Mouse (Mus musculus) embryonic facial prominence, embryonic 11.5 days (tissue): ENCODE measurements around the gene Tmem56. TPM values are rescaled to one million over a fixed set of nuclear protein-coding genes. Genes with fewer than 3 reads are reported as not detected.
A peak's percentile ranks its signal among the peaks of the same experiment; 100 is the strongest.

ENCODE experiments used
- ATAC-seq: fragments of 200-750 bp; cut with Nextera tagmentation; replicated peaks from 2 replicates; pipeline ENCODE4 v1.8.0; 2017; ENCODE audit warnings: low read depth; ENCODE audit not compliant: insufficient number of reproducible peaks, low FRiP score, low TSS enrichment
- DNase-seq: peaks from one replicate; pipeline ENCODE4 v3.0.0-alpha.2; 2015; ENCODE audit warnings: low spot score
- H3K27ac ChIP-seq: fragments of 300-500 bp; sonication (generic); replicated peaks from 2 replicates; pipeline ENCODE4 v1.5.1; 2014; ENCODE audit warnings: mild to moderate bottlenecking, low read depth, low read length, control low read depth
- H3K27me3 ChIP-seq: fragments of 300-500 bp; sonication (generic); 2 replicates; pipeline ENCODE4 v1.6.1; 2014; ENCODE audit warnings: mild to moderate bottlenecking, low read length, moderate library complexity, mixed read lengths; ENCODE audit not compliant: control insufficient read depth, insufficient read depth
- H3K36me3 ChIP-seq: fragments of 300-500 bp; sonication (generic); replicated peaks from 2 replicates; pipeline ENCODE4 v1.6.1; 2014; ENCODE audit warnings: low read depth, mild to moderate bottlenecking, low read length, moderate library complexity, mixed read lengths; ENCODE audit not compliant: control insufficient read depth, insufficient read depth
- H3K4me1 ChIP-seq: fragments of 300-500 bp; sonication (generic); 2 replicates; pipeline ENCODE4 v1.6.1; 2014; ENCODE audit warnings: low read length, mixed read lengths; ENCODE audit not compliant: control insufficient read depth, insufficient read depth
- H3K4me2 ChIP-seq: fragments of 300-500 bp; sonication (generic); 2 replicates; pipeline ENCODE4 v1.6.1; 2014; ENCODE audit warnings: low read depth, mild to moderate bottlenecking, control low read depth, low read length, moderate library complexity
- H3K4me3 ChIP-seq: fragments of 300-500 bp; sonication (generic); 2 replicates; pipeline ENCODE4 v1.5.1; 2014; ENCODE audit warnings: low read depth, low read length, control low read depth
- H3K9ac ChIP-seq: fragments of 300-500 bp; sonication (generic); replicated peaks from 2 replicates; pipeline ENCODE4 v1.6.1; 2014; ENCODE audit warnings: mild to moderate bottlenecking, control low read depth, low read length
- H3K9me3 ChIP-seq: fragments of 300-500 bp; sonication (generic); replicated peaks from 2 replicates; pipeline ENCODE4 v1.6.1; 2016; ENCODE audit warnings: mild to moderate bottlenecking, low read length, inconsistent platforms, mixed read lengths; ENCODE audit not compliant: control insufficient read depth
- WGBS: fragments of 180-500 bp; shearing (Covaris S2); extraction: QIAGEN DNeasy Blood & Tissue Kit; methylation state at CpG from one replicate; pipeline ENCODE4 v1.1.7; 2014; 5-methylcytosine and 5-hydroxymethylcytosine counted together
- polyA plus RNA-seq: library from polyadenylated mRNA; unstranded; fragments of >200 nt; fragmentation: Nextera tagmentation; extraction: Ambion mirVana; gene quantifications from 2 replicates; pipeline ENCODE4 v1.2.1, GENCODE M21; 2014

Gene Tmem56
- polyA plus RNA-seq, 1 experiment from 2014 or later, result 0.90 TPM

DNA sequence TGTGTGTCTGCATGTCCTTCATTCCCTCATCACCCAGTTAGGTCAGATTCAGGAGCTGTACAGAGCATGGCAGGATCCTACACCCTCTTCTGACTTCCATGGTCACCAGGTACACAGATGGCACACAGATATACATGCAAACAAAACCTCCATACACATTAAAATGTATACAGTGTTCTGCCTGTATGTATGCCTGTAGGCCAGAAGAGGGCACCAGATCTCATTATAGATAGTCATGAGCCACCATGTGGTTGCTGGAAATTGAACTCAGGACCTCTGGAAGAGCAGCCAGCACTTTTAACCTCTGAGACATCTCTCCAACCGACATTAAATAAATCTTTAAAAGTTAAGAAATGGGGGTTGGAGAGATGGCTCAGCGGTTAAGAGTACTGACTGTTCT lies 11.3 kb upstream of the Tmem56 start:
- no peak overlapping the region for H3K9ac ChIP-seq
- H3K27me3 ChIP-seq, result no peaks in the 10 kb centered on the region
- H3K27ac ChIP-seq, result no peak overlapping the region
- no peaks in the 10 kb centered on the region for H3K9me3 ChIP-seq
- DNase-seq, result no peak
- ATAC-seq, result no peak
- no peaks in the 10 kb centered on the region for H3K4me1 ChIP-seq
- 88% methylated on average over 2 of the region's 2 CpGs for WGBS
- no peak overlapping the region for H3K4me3 ChIP-seq
- H3K36me3 ChIP-seq, result no peaks in the 10 kb centered on the region
- H3K4me2 ChIP-seq, result no peak overlapping the region

DNA sequence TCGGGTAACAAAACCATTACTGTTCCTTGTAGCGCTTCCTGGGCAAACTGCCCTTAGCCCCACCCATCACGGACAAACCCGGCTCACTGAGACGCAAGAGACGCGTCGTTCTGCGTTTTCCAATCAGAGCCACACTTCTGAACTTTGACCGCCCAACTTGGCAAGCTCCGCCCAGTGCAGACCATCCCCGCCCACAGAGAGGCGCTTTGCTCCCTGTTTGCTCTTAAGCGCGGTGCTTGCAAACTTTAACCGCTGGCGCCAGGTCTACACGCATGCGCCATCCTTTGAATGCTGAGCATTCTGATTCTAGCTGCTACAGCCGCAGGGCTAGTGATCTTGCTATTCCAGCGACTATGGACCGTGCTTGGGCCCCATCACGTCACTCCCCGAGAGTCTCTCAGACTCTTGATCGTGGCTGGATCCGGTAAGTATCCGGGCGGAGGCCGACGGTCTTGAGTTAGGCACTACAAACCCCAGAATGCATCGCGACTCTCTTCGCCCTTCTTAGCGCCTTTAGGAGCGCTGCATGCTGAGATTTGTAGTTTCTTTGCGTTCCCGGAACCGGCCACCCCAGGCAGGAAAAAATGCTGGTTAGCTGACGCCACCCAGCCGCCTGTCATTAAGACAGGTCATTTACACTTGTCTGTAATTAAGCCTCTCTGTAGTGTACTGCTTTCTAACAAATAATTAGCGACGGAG lies 8.8 kb upstream of the Tmem56 start, which contains the start of gene Alg14:
Gene Alg14, plus strand, starts transcription at position 214 of the 699 bp plus-strand sequence.
- Histone ChIP-seq H3K4me3 (peak within 1 kb of the TSS; percentile 46), H3K9ac (peak within 1 kb of the TSS; percentile 57), H3K4me1 (no peaks in the 10 kb centered on the region), H3K4me2 (peak within 1 kb of the TSS; percentile 43), H3K36me3 (no peaks in the 10 kb centered on the region), H3K27ac (peak within 1 kb of the TSS; percentile 85), H3K9me3 (no peaks in the 10 kb centered on the region), H3K27me3 (no peaks in the 10 kb centered on the region)
- DNase-seq (peak; percentile 98), ATAC-seq (peak; percentile 94)
- under 1% methylated on average over 42 of the region's 42 CpGs for WGBS

- no peak for ATAC-seq
- H3K36me3 ChIP-seq, result no peaks in the 10 kb centered on the region
- WGBS, result 4% methylated on average over 7 of the region's 7 CpGs
- H3K4me3 ChIP-seq, result peak overlapping the region; percentile 46
- H3K27me3 ChIP-seq, result no peaks in the 10 kb centered on the region
- H3K27ac ChIP-seq, result no peak overlapping the region
- no peaks in the 10 kb centered on the region for H3K9me3 ChIP-seq
- no peak for DNase-seq
- H3K4me2 ChIP-seq, result peak overlapping the region; percentile 25
- H3K4me1 ChIP-seq, result no peaks in the 10 kb centered on the region
- peak overlapping the region; percentile 49 for H3K9ac ChIP-seq
Measured at GRCm38 (mm10) chr3:121291225-121291559, 8.3 kb upstream of the Tmem56 start.

GRCm38 (mm10) chr3:121290681-121291080 lies 7.8 kb upstream of the Tmem56 start:
- H3K36me3 ChIP-seq, result no peaks in the 10 kb centered on the region
- 72% methylated on average over 8 of the region's 8 CpGs for WGBS
- H3K27ac ChIP-seq, result no peak overlapping the region

DNA sequence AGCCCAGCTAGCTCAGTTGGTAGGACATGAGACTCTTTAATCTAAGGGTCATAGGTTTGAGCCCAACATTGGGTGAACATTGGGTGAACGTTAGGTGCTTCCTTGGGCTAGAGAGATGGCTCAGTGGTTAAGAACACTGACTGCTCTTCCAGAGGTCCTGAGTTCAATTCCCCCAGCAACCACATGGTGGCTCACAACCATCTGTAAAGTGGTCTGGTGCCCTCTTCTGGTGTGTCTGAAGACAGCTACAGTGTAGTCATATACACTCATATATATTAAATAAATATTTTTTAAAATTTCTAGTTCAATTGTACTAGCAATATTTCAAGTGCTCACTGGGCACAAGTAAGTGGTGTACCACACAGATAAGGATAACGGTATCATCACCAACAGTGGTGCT lies 4.3 kb upstream of the Tmem56 start:
- DNase-seq, result no peak
- no peak overlapping the region for H3K27ac ChIP-seq
- H3K9me3 ChIP-seq, result no peaks in the 10 kb centered on the region
- H3K27me3 ChIP-seq, result no peaks in the 10 kb centered on the region
- no peak overlapping the region for H3K4me2 ChIP-seq
- H3K9ac ChIP-seq, result no peak overlapping the region
- no peak for ATAC-seq
- 96% methylated on average over 2 of the region's 2 CpGs for WGBS
- H3K36me3 ChIP-seq, result no peaks in the 10 kb centered on the region
- no peaks in the 10 kb centered on the region for H3K4me1 ChIP-seq
- H3K4me3 ChIP-seq, result no peak overlapping the region

More at GRCm38 (mm10) chr3:121290681-121291080, 7.8 kb upstream of the Tmem56 start:
- Histone ChIP-seq H3K27me3 (no peaks in the 10 kb centered on the region), H3K4me1 (no peaks in the 10 kb centered on the region), H3K9ac (peak overlapping the region; percentile 49), H3K4me3 (no peak overlapping the region; the same call in 1 of the 2 replicates), H3K9me3 (no peaks in the 10 kb centered on the region), H3K4me2 (peak overlapping the region; percentile 25)
- ATAC-seq, result no peak
- DNase-seq, result no peak

DNA sequence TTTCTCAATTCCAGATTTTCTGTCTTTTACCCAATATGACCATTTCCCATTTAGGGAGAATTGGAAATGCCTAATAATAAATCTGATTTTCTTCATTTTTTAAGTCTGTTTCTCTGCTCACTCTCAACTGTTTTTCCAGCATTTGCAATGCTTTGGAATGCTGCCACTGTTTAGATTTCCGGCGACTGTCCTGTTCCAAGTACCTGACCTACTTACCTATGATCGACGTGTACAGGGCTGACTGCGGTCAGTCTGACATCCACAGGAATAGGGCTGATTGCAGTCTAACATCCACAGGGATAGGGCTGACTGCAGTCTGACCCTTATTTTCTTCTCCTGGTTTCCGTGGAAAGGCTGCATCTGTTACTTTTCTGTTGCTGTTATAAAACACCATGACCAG lies 2.3 kb upstream of the Tmem56 start:
- no peak overlapping the region for H3K4me2 ChIP-seq

DNA sequence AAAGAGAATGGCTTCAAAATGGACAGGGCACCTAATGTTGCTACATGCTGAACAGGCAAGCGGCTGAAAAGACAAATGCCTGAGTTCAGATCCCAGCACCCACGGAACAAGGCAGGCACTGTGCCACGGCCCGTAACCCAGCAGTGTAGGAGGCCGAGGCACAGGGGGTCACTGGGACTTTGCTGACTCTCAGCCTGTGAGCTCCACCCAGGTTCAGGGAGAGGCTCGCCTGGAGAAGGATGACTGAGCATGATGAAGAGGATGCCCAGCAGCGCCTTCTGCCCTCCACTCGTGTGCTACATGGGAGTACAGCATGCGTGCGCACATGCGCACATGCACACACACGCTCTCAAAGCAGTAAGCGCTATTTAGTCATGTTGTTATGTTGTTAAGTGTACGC lies 3.2 kb downstream of the Tmem56 start:
- Histone ChIP-seq H3K4me3 (no peak overlapping the region), H3K9me3 (no peaks in the 10 kb centered on the region), H3K27ac (no peak overlapping the region), H3K9ac (no peak overlapping the region), H3K4me2 (no peak overlapping the region), H3K4me1 (no peaks in the 10 kb centered on the region), H3K27me3 (no peaks in the 10 kb centered on the region), H3K36me3 (no peaks in the 10 kb centered on the region)
- DNase-seq, result no peak
- 86% methylated on average over 14 of the region's 14 CpGs for WGBS
- ATAC-seq, result no peak

More for the DNA sequence above, 2.3 kb upstream of the Tmem56 start:
- WGBS, result 95% methylated on average over 6 of the region's 6 CpGs
- Histone ChIP-seq H3K36me3 (no peaks in the 10 kb centered on the region), H3K27ac (no peak overlapping the region), H3K9me3 (no peaks in the 10 kb centered on the region), H3K9ac (no peak overlapping the region), H3K27me3 (no peaks in the 10 kb centered on the region), H3K4me1 (no peaks in the 10 kb centered on the region), H3K4me3 (no peak overlapping the region)
- DNase-seq, result no peak
- no peak for ATAC-seq

DNA sequence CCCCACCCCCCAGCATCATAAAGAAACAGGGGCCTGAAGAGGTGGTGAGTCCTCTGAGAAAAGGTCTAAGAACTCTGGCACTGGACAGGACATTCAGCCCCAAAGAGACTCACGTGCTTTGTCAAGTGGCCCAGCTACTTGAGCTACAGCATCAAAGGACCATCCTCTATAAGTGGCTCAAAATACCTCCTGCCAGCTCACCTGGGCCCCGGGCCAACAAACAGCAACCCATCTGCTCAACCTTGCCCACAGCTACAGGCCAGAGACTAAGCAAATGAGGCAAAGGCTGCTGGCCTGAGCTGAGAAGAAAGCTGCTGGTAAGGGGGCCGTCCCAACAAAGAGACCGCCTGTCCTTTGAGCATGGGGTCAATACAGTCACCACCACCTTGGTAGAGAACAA lies 5.3 kb downstream of the Tmem56 start:
- no peak overlapping the region for H3K4me2 ChIP-seq
- no peak overlapping the region for H3K27ac ChIP-seq
- H3K9me3 ChIP-seq, result no peaks in the 10 kb centered on the region
- 91% methylated on average over 4 of the region's 4 CpGs for WGBS
- DNase-seq, result no peak
- H3K36me3 ChIP-seq, result no peaks in the 10 kb centered on the region
- no peak for ATAC-seq
- H3K4me3 ChIP-seq, result no peak overlapping the region
- no peak overlapping the region for H3K9ac ChIP-seq
- H3K27me3 ChIP-seq, result no peaks in the 10 kb centered on the region
- H3K4me1 ChIP-seq, result no peaks in the 10 kb centered on the region
